Mouse (Mus musculus): ENCODE measurements around the gene Kif20b. TPM values are rescaled to one million over a fixed set of nuclear protein-coding genes. Genes with fewer than 3 reads are reported as not detected.

The Kif20b gene
- polyA plus RNA-seq, 1 experiment from 2014 or later: 33.3 TPM

- Histone ChIP-seq H3K9ac (ENCODE audit: low read depth, low read length) (no peak overlapping the region), H3K4me3 (replicated peaks; ENCODE audit: low read depth, low read length) (no peak overlapping the region), H3K4me2 (ENCODE audit: low read length) (no peak overlapping the region), H3K4me1 (replicated peaks; ENCODE audit: insufficient read depth, low read length) (0 out of 2 replicates have a peak, but pooled peaks cover 5% of the 10 kb centered on the region), H3K36me3 (ENCODE audit: insufficient read depth, low read length) (no peaks in the 10 kb centered on the region), H3K9me3 (replicated peaks; ENCODE audit: low read length) (no peaks in the 10 kb centered on the region), H3K27me3 (ENCODE audit: insufficient read depth, low read length) (no peaks in the 10 kb centered on the region), H3K27ac (no peak overlapping the region)
- no peak for ATAC-seq (replicated peaks; ENCODE audit: low FRiP score, low read depth)
- no peak for DNase-seq (ENCODE audit: low spot score)
- 75% methylated on average over 5 of the region's 5 CpGs for WGBS
- TF ChIP-seq CTCF (IDR thresholded peaks at IDR 0.05; ENCODE audit: low read depth): no peak
These were observed 41.0 kb upstream of the Kif20b start for GRCm38 (mm10) chr19:34881160-34881559.

- ATAC-seq (replicated peaks; ENCODE audit: low FRiP score, low read depth): no peak
- DNase-seq (ENCODE audit: low spot score): no peak
- H3K4me3 ChIP-seq (replicated peaks; ENCODE audit: low read depth, low read length): no peak overlapping the region
- 0 out of 2 replicates have a peak, but pooled peaks cover 5% of the 10 kb centered on the region for H3K4me1 ChIP-seq (replicated peaks; ENCODE audit: insufficient read depth, low read length)
- WGBS: 78% methylated on average over 2 of the region's 2 CpGs
- H3K9me3 ChIP-seq (replicated peaks; ENCODE audit: low read length): no peaks in the 10 kb centered on the region
- H3K36me3 ChIP-seq (ENCODE audit: insufficient read depth, low read length): no peaks in the 10 kb centered on the region
- no peak overlapping the region for H3K4me2 ChIP-seq (ENCODE audit: low read length)
- H3K27me3 ChIP-seq (ENCODE audit: insufficient read depth, low read length): no peaks in the 10 kb centered on the region
- H3K27ac ChIP-seq: no peak overlapping the region
- no peak for TF ChIP-seq CTCF (IDR thresholded peaks at IDR 0.05; ENCODE audit: low read depth)
- no peak overlapping the region for H3K9ac ChIP-seq (ENCODE audit: low read depth, low read length)
These were observed 39.7 kb upstream of the Kif20b start for GRCm38 (mm10) chr19:34882443-34882842.

GRCm38 (mm10) chr19:34883526-34884224 is 38.5 kb upstream of the Kif20b start:
- H3K4me1 ChIP-seq (replicated peaks; ENCODE audit: insufficient read depth, low read length): 0 out of 2 replicates have a peak, but pooled peaks cover 5% of the 10 kb centered on the region
- H3K4me2 ChIP-seq (ENCODE audit: low read length): no peak overlapping the region
- WGBS: 89% methylated on average over 3 of the region's 3 CpGs
- no peaks in the 10 kb centered on the region for H3K27me3 ChIP-seq (ENCODE audit: insufficient read depth, low read length)
- H3K4me3 ChIP-seq (replicated peaks; ENCODE audit: low read depth, low read length): no peak overlapping the region
- TF ChIP-seq CTCF (IDR thresholded peaks at IDR 0.05; ENCODE audit: low read depth): no peak
- H3K9ac ChIP-seq (ENCODE audit: low read depth, low read length): no peak overlapping the region
- H3K27ac ChIP-seq: no peak overlapping the region
- DNase-seq (ENCODE audit: low spot score): no peak
- H3K9me3 ChIP-seq (replicated peaks; ENCODE audit: low read length): no peaks in the 10 kb centered on the region
- no peaks in the 10 kb centered on the region for H3K36me3 ChIP-seq (ENCODE audit: insufficient read depth, low read length)
- no peak for ATAC-seq (replicated peaks; ENCODE audit: low FRiP score, low read depth)

GRCm38 (mm10) chr19:34886324-34886723 is 35.8 kb upstream of the Kif20b start:
- Histone ChIP-seq H3K4me2 (ENCODE audit: low read length) (no peak overlapping the region), H3K9me3 (replicated peaks; ENCODE audit: low read length) (no peaks in the 10 kb centered on the region), H3K27ac (no peak overlapping the region), H3K27me3 (ENCODE audit: insufficient read depth, low read length) (no peaks in the 10 kb centered on the region), H3K4me1 (replicated peaks; ENCODE audit: insufficient read depth, low read length) (no peaks in the 10 kb centered on the region), H3K36me3 (ENCODE audit: insufficient read depth, low read length) (no peaks in the 10 kb centered on the region), H3K4me3 (replicated peaks; ENCODE audit: low read depth, low read length) (no peak overlapping the region), H3K9ac (ENCODE audit: low read depth, low read length) (no peak overlapping the region)
- ATAC-seq (replicated peaks; ENCODE audit: low FRiP score, low read depth): no peak
- no peak for TF ChIP-seq CTCF (IDR thresholded peaks at IDR 0.05; ENCODE audit: low read depth)
- no peak for DNase-seq (ENCODE audit: low spot score)
- WGBS: 69% methylated on average over 4 of the region's 4 CpGs

GRCm38 (mm10) chr19:34890981-34891380 is 31.2 kb upstream of the Kif20b start:
- no peak overlapping the region for H3K9ac ChIP-seq (ENCODE audit: low read depth, low read length)
- no peaks in the 10 kb centered on the region for H3K27me3 ChIP-seq (ENCODE audit: insufficient read depth, low read length)
- no peaks in the 10 kb centered on the region for H3K36me3 ChIP-seq (ENCODE audit: insufficient read depth, low read length)
- H3K27ac ChIP-seq: no peak overlapping the region
- H3K4me2 ChIP-seq (ENCODE audit: low read length): no peak overlapping the region
- WGBS: 56% methylated on average over 3 of the region's 3 CpGs
- no peak for ATAC-seq (replicated peaks; ENCODE audit: low FRiP score, low read depth)
- no peak for DNase-seq (ENCODE audit: low spot score)
- no peak for TF ChIP-seq CTCF (IDR thresholded peaks at IDR 0.05; ENCODE audit: low read depth)
- H3K4me1 ChIP-seq (replicated peaks; ENCODE audit: insufficient read depth, low read length): no peaks in the 10 kb centered on the region
- H3K4me3 ChIP-seq (replicated peaks; ENCODE audit: low read depth, low read length): no peak overlapping the region
- H3K9me3 ChIP-seq (replicated peaks; ENCODE audit: low read length): no peaks in the 10 kb centered on the region

GRCm38 (mm10) chr19:34891590-34891989 is 30.6 kb upstream of the Kif20b start:
- no peak overlapping the region for H3K4me3 ChIP-seq (replicated peaks; ENCODE audit: low read depth, low read length)
- no peaks in the 10 kb centered on the region for H3K27me3 ChIP-seq (ENCODE audit: insufficient read depth, low read length)
- ATAC-seq (replicated peaks; ENCODE audit: low FRiP score, low read depth) (no peak), DNase-seq (ENCODE audit: low spot score) (no peak)
- no peak for TF ChIP-seq CTCF (IDR thresholded peaks at IDR 0.05; ENCODE audit: low read depth)
- no peak overlapping the region for H3K9ac ChIP-seq (ENCODE audit: low read depth, low read length)
- 82% methylated on average over 1 of the region's 1 CpGs for WGBS
- H3K4me1 ChIP-seq (replicated peaks; ENCODE audit: insufficient read depth, low read length): no peaks in the 10 kb centered on the region
- H3K36me3 ChIP-seq (ENCODE audit: insufficient read depth, low read length): no peaks in the 10 kb centered on the region
- no peaks in the 10 kb centered on the region for H3K9me3 ChIP-seq (replicated peaks; ENCODE audit: low read length)
- H3K27ac ChIP-seq: no peak overlapping the region
- no peak overlapping the region for H3K4me2 ChIP-seq (ENCODE audit: low read length)

GRCm38 (mm10) chr19:34895082-34895481 is 27.1 kb upstream of the Kif20b start:
- H3K36me3 ChIP-seq (ENCODE audit: insufficient read depth, low read length): no peaks in the 10 kb centered on the region
- no peaks in the 10 kb centered on the region for H3K4me1 ChIP-seq (replicated peaks; ENCODE audit: insufficient read depth, low read length)
- H3K4me2 ChIP-seq (ENCODE audit: low read length): no peak overlapping the region
- TF ChIP-seq CTCF (IDR thresholded peaks at IDR 0.05; ENCODE audit: low read depth): no peak
- no peaks in the 10 kb centered on the region for H3K27me3 ChIP-seq (ENCODE audit: insufficient read depth, low read length)
- DNase-seq (ENCODE audit: low spot score) (no peak), ATAC-seq (replicated peaks; ENCODE audit: low FRiP score, low read depth) (no peak)
- H3K27ac ChIP-seq: no peak overlapping the region
- no peaks in the 10 kb centered on the region for H3K9me3 ChIP-seq (replicated peaks; ENCODE audit: low read length)
- H3K9ac ChIP-seq (ENCODE audit: low read depth, low read length): no peak overlapping the region
- WGBS: 77% methylated on average over 4 of the region's 4 CpGs
- H3K4me3 ChIP-seq (replicated peaks; ENCODE audit: low read depth, low read length): no peak overlapping the region
